Mouse (Mus musculus): Measurements from ENCODE around the gene Map1s. TPM values are rescaled to one million over a fixed set of nuclear protein-coding genes. Genes with fewer than 3 reads are reported as not detected.

Gene Map1s
- total RNA-seq, 2 experiments from 2014 or later, result 10.6 to 11.2 TPM

GRCm38 (mm10) chr8:70937200-70937599, 31.5 kb downstream of the Map1s start:
- Histone ChIP-seq H3K4me3 (no peak overlapping the region), H3K27ac (no peak overlapping the region)
- intact Hi-C loops (cut with DNase I), result no loop called here
- TF ChIP-seq CTCF (IDR thresholded peaks at IDR 0.05), result no peak
- DNase-seq, result no peak

- intact Hi-C loops (cut with DNase I), result no loop called here
Observed at GRCm38 (mm10) chr8:70941478-70941877, 35.7 kb downstream of the Map1s start.

DNA sequence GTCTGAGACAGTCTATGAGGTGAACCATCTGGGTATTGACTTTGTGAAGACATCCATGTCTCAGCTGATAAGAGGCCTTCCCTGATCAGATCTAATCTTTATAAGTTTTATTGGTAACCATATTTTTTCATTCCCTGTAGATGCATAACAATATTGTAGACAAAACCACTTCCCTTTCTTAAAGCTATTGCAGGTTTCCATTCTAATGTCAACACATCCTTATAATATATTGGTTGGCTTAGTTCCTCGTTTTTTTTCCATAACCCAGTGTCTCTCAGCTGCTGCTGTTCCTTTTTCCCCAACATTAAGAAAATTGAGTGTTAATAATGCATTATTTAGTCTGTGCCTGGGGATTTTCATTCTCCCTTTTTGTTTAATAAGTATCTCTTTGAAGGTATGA, 37.5 kb downstream of the Map1s start:
- TF ChIP-seq CTCF (IDR thresholded peaks at IDR 0.05), result no peak
- intact Hi-C loops (cut with DNase I), result no loop called here
- Histone ChIP-seq H3K27ac (no peak overlapping the region), H3K4me3 (no peak overlapping the region)
- DNase-seq, result no peak

More at GRCm38 (mm10) chr8:70941478-70941877, 35.7 kb downstream of the Map1s start:
- Histone ChIP-seq H3K27ac (no peak overlapping the region), H3K4me3 (no peak overlapping the region)
- TF ChIP-seq CTCF (IDR thresholded peaks at IDR 0.05), result peak; percentile 11; the same call in 1 of the 2 replicates
- DNase-seq, result no peak

DNA sequence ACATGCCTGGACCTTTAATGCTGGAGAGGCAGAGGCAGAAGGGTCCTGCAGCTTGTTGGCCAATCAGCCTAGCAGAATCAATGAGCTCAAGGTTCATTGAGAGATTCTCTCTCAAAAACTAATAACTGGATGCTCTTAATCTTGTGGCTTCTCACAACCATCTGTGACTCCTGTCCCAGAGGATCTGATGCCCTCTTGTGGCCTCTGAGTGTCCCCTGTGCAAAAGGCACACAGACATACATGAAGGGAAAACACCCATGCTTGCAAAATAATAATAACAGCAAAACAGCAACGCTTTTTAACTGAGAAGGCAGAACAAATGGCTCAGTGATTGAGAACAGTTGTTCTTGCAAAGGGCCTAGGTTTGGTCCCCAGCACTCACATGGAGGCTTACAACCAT, 44.1 kb downstream of the Map1s start:
- intact Hi-C loops (cut with DNase I), result no loop called here
- TF ChIP-seq CTCF (IDR thresholded peaks at IDR 0.05), result peak; percentile 28; the same call in 1 of the 2 replicates
- Histone ChIP-seq H3K4me3 (no peak overlapping the region), H3K27ac (no peak overlapping the region)
- DNase-seq, result no peak

DNA sequence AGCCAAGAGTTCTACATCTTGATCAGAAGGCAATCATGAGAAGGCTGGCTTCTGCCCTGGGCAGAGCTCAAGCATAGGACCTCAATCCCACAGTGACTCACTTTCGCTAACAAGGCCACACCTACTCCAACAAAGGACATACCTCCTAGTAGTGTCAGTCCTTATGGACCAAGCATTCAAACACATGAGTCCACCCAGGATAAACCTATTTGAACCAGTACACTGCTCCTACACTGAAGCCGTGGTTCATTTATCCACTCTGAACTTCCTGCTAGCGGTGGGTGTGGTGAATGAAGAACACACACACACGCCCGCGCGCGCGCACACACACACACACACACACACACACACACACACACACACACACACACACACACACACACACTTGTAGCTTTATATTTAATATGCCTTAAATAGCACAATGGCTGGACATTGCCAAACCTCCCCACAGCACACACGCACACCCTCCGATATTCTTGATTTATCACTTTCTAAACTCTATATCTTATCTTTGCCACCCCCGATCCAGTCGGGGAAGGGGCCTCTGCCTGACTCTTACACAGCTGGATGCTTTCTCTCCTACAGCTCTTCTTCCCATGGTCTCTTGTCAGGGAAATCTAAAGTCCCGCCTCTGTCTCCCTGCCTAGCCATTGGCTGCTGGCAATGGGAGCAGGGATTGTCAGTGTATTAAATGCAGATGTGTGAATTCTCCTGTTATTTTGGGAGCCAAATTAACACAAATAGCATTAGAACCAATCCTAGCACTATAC, 55.2 kb downstream of the Map1s start:
- Histone ChIP-seq H3K27ac (no peak overlapping the region), H3K4me3 (no peak overlapping the region)
- TF ChIP-seq CTCF (IDR thresholded peaks at IDR 0.05), result no peak
- DNase-seq, result no peak
- intact Hi-C loops (cut with DNase I), result no loop called here

- Histone ChIP-seq H3K4me3 (no peak overlapping the region), H3K27ac (no peak overlapping the region)
- intact Hi-C loops (cut with DNase I), result loop anchor here (2.0 kb wide), 1 partner anchor 65 kb away; no protein-coding TSS in a partner anchor
- peak; percentile 20 for DNase-seq
- TF ChIP-seq CTCF (IDR thresholded peaks at IDR 0.05), result peak; percentile 51
Observed at GRCm38 (mm10) chr8:70964159-70964558, 58.4 kb downstream of the Map1s start.

DNA sequence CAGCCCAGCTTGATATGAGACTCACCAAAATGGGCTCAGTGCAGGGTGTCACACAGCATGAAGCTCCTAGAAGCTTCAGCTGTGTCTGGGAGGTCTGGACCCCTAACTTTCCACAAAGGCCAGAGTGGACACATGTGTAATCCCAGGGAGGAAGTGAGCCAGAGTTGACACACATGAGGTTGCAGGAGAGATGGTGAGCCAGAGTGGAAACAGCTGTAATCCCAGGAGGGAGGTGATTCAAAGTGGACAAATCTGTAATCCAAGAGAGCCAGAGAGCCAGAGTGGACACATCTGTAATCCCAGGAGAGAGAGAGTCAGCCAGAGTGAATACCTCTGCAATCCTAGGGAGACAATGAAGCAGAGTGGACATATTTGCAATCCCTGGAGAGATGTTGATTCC, 59.1 kb downstream of the Map1s start:
- DNase-seq, result no peak
- no peak for TF ChIP-seq CTCF (IDR thresholded peaks at IDR 0.05)
- intact Hi-C loops (cut with DNase I), result loop anchor here (2.0 kb wide), 1 partner anchor 66 kb away; no protein-coding TSS in a partner anchor

More for the DNA sequence above, 59.1 kb downstream of the Map1s start:
- Histone ChIP-seq H3K27ac (no peak overlapping the region), H3K4me3 (no peak overlapping the region)

Small RNAs within 50 kb of the gene (microRNA-seq; reads per million reads assigned to microRNA genes)
- gene Mir1969, result not detected
- gene Mir7067, result not detected

Other genes starting within 250 kb of the Map1s start
- 10 to 100 TPM in 1 of 2 experiments, 1 to 10 TPM in 1; 9.3 to 22.5 TPM for gene Pgpep1, start 245.5 kb upstream of the Map1s start, total RNA-seq (2021)
- gene Lsm4, start 232.7 kb upstream of the Map1s start, total RNA-seq (2021), result 10 to 100 TPM; 61.7 to 65.6 TPM
- 10 to 100 TPM; 35.5 to 54.5 TPM for gene Jund, start 207.0 kb upstream of the Map1s start, total RNA-seq (2021)
- not detected for gene Iqcn, start 202.5 kb upstream of the Map1s start, total RNA-seq (2021)
- not detected for gene Gm3336, start 187.4 kb upstream of the Map1s start, total RNA-seq (2021)
- gene Pde4c, start 182.2 kb upstream of the Map1s start, total RNA-seq (2021), result 1 to 10 TPM; 2.4 to 3.0 TPM
- 10 to 100 TPM; 31.9 to 39.8 TPM for gene Rab3a, start 151.3 kb upstream of the Map1s start, total RNA-seq (2021)
- gene Mpv17l2, start 145.0 kb upstream of the Map1s start, total RNA-seq (2021), result 10 to 100 TPM; 21.0 to 22.8 TPM
- 10 to 100 TPM; 13.9 to 16.2 TPM for gene Pik3r2, start 129.2 kb upstream of the Map1s start, total RNA-seq (2021)
- gene Mast3, start 100.9 kb upstream of the Map1s start, total RNA-seq (2021), result 1 to 10 TPM; 2.7 to 3.6 TPM
- gene Il12rb1, start 97.5 kb upstream of the Map1s start, total RNA-seq (2021), result not detected
- gene Arrdc2, start 66.2 kb upstream of the Map1s start, total RNA-seq (2021), result 100 to 1,000 TPM in 1 of 2 experiments, 10 to 100 TPM in 1; 66.5 to 182 TPM
- gene Kcnn1, start 42.7 kb upstream of the Map1s start, total RNA-seq (2021), result 10 to 100 TPM; 18.1 to 21.5 TPM
- 10 to 100 TPM; 65.6 to 73.1 TPM for gene Ccdc124, start 32.0 kb upstream of the Map1s start, total RNA-seq (2021)
- gene Slc5a5, start 13.2 kb upstream of the Map1s start, total RNA-seq (2021), result not detected
- 1,000 to 10,000 TPM in 1 of 2 experiments, 100 to 1,000 TPM in 1; 932 to 1,039 TPM for gene Rpl18a, start 8.5 kb upstream of the Map1s start, total RNA-seq (2021)